Mouse (Mus musculus) retina, postnatal 7 days (tissue): ENCODE measurements around the gene Prokr1.
"Not testable (repeated sequence)": the region's sequence is repeated elsewhere in the genome, so short reads cannot be mapped to it uniquely, and the experiment has no call there.

ENCODE experiments used
- DNase-seq: peaks from one replicate; pipeline ENCODE4 v3.0.0-alpha.2; 2012; ENCODE audit warnings: low read depth, low spot score

Gene Prokr1

DNA sequence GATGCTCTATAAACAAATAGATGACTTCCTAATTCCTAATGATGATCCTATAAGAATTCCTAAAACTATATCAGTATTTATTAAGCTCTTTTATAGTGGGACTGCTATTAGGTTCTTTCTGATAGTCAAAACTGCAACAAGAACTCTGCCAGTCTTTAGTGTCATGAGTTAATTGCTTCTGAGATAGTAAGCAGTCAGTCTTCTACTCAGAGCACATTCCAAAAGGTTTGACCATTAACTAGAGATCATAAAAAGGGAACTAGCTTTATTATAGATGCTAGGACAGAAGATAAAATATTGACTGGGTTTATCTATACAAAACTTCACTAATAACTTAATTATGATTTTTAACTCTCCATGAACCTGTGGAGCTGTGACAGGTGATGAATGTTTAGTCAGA is 18.7 kb downstream of the Prokr1 start:
- DNase-seq = not testable (repeated sequence)

DNA sequence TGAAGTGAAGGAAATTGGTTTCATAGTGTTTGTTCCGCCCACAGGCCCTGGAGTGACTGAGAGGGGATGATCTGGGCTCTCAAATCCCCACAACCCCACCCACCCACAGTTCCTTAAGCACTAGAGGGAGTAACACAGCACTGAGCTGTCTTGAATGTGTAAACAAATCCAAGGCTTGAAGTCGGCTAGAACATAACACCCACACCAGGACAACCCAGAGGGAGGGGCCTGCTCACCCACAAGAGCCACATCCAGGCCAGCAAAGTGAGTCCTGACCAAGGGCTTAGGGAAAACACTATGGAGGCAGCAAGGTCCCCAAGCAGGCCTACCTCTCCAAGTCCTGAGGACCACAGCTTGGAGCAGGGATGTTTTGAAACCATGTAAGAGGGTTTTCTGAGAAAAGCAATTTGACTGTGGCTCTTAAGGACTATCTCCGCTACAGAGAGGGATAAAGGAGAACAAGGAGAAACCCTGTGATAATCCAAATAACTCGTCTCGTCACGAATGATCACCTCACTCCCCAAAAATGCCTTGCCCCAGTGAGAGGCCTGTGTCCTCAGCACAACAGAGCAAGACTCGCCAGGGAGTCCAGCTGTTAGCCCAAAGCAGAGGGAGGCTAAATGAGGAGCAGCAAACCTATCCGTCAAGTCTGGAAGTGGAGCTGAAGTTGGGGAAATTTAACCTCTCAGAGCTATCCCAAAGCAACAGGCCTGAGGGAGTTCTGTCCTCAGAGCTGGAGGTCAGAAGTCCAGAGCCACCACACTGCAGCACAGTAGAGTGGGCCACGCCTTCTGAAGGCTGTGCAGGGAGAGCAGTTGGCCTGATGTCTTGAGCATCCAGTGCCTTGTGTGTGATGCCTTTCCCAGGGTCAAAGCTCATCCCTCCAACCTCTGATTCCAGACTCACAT is 22.6 kb downstream of the Prokr1 start:
- no peak for DNase-seq

DNA sequence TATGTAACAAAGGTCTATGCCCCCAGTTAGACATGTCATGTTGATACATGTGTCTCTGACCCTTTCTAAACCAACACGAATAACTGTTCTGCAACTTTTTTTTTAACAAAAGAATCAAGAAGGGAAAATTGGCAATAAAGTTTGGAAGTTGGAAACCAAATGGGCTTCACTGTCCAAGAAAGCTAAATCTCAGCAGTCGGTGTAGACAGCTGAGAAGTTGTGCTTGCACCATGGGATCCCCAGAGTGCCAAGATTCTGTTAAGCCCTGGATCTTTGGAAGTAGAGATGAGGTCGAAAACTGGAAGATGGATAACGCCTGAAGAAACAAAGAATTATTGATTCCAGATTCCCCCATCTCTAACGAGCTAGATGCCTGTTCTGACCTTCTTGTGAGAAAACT is 25.4 kb downstream of the Prokr1 start:
- no peak for DNase-seq

DNA sequence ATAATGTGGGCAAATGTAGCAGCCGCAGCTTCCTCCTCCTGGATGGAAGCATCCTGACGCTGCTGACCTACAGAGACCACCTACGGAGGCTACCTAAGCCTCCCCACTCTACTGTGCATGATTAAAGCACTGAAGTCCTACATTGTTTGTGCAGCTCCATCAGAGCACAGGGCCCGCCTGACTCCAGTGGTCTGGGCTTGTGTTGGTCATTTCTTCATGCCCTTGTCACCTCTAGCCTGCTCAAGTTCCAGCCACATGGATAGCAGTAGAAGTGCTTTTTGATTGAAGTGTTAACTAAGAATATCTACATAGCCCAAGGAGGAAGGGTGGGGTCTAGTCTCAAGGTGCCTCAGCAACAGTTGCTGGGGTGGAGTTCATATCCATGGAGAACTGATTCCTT is 26.2 kb downstream of the Prokr1 start:
- no peak for DNase-seq

DNA sequence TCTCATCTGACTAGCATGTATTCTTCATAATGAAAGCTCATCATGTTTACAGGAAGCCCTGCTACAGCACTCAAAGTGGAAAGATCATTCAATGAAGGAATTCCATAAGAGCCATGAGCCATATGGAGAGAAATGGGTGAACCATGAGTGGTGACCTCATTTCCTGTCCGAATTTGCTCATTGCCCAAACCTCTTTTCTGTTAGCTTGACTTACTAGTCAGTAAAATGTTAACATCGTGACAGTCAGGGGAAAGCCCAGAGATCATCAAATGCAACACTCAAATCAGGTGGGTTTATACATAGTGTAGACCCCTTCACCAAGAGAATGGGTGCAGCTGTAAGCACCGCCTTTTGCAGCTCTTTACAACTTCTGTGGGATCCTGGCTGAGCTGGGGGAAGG is 36.8 kb downstream of the Prokr1 start:
- no peak for DNase-seq

DNA sequence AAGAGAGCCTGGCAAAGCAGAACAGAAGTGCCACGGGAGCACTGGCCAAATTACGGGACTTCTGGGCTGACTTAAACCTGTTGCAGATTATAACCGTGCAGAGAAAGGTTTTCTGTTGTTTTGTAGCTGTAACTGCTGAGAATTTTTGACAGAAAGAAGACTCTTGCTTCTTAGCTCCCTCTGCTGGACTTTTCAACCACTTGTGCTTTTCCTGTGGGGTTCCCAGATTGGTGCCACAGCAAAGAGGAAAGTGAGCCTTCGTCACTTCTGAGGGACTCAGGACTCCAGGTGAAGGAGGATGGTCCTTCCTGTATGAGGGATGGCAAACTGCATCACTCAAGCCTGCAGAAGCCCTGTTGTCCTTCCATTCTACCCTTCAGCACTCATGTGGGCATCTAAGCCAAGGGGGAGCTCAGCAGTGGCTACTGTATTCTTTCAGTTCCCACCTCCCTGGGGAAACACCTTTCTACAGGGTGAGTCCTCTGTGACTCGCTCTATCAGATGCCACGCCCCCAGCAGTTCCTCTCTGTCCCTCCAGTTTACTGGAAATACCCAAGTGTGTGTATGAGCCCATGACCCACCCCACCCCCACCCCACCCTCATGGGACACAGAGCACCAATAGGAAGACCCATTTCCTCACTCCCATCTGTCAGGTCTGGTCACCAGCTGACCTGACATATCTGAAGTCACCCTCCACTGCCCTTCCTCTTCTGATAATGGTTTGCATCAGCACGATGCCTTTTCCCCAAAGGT is 38.3 kb downstream of the Prokr1 start:
- DNase-seq = no peak

DNA sequence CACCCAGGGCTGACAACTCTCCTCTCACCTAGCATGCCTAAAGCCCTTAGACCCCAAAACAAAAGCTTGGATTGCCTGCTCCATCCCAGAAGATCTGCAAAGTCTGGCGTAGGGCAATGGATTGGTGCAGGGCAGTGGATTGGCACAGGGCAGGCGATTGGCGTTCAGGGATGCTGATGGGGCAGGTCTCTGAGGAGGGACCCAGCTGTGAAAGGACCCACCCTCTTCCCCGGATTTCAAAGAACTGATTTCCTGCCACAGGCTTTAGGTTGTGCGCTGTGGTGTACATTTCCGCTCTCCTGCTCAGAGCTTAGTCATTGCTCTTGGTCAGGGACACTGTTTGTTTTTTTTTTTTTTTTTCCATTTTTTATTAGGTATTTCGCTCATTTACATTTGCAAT is 42.7 kb downstream of the Prokr1 start:
- DNase-seq = no peak

DNA sequence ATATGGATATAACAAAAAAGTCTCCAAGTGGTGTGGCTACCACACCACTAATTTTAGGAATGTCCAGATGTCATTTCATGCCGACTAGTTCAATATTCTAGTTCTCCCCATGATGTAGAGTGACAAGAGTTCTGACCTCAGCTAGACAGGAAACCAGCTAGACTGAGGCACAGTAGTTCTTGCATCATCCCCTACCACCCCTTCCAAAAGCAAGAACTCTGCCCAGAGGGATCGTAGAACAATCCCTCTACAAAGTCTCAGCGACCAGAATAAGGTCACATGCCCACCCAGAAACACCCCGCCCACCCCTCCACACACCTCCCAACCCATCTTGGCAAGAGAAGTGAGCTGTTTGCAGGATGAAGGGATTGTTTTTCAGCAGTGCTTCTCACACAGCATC is 43.1 kb downstream of the Prokr1 start:
- DNase-seq = no peak

DNA sequence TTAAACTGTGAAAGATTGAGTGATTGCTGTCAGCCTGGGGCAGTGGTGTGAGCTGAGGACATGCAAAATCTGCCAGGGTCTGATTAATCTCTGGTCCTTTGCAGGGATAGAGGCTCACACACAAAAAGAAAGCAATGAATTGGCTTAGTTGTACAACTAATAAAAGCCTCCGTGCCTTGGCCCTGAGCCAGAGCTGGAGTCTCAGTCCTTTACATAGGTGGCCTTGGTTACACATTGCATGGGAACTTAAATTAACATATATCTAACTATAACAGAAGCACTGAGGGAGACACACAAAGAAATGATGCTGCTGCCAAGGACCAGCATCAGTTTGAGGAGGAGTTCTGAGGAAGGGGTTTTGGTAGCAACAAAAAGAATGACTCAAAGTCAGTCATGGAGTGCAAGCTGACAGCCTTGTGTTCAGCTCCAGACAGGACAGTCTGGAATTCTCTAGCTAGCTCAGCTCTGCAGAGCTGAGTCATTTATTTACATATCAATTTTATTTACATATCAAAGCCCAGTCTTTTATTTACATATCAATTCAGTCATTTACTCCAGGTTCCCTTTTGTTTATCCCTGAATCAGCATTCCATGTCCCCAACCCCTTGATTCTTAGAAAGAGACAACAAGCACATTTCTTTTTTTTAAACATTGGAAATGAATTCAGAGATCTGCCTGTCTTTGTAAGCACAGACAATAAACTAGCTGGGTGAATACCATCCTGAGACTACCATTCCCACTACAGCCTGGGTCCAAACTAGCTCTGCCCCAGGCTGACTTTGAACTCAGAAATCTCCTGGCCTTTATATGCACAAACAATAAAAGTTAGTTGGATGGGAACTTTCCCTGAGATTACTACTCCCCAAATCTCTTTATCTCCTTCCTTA is 45.0 kb downstream of the Prokr1 start:
- DNase-seq = no peak

DNA sequence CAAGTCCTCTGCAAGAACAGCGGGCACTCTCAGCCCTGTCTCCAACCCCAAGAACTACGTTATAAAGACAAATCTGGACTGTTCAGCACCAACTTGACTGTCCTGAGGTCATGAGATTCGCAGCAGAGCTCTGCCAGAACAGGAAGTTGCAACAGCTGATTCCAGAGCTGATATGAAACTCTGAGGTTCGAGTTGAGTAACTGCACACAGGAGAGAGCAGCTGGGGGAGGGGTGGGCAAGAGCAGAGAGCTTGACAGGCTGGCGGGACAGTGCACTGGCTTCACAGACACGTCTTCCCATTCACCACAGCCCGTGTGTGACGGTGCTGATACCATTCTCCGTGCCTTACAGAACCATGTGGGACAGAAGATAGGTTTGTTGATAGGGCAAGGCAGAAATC is 48.5 kb downstream of the Prokr1 start:
- no peak for DNase-seq

DNA sequence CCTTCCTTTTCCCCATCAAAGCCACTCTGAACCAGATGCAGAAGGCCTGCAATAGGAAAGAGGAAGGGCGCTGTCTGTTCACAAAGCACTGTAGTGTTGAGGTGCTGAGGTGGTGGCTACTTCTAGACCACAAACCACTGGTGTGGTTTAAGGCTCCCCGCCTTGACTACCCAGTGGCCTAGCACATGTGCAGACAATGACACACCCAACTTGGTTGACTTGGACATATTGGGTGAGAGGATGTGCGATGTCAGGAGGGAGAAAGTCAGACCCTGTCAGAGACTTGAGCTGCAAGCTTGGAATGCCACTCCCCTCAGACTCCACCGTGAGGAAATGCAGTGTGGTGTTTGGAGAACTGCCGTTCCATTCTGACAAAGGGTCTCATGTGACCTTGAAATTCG is 49.4 kb downstream of the Prokr1 start:
- no peak for DNase-seq

DNA sequence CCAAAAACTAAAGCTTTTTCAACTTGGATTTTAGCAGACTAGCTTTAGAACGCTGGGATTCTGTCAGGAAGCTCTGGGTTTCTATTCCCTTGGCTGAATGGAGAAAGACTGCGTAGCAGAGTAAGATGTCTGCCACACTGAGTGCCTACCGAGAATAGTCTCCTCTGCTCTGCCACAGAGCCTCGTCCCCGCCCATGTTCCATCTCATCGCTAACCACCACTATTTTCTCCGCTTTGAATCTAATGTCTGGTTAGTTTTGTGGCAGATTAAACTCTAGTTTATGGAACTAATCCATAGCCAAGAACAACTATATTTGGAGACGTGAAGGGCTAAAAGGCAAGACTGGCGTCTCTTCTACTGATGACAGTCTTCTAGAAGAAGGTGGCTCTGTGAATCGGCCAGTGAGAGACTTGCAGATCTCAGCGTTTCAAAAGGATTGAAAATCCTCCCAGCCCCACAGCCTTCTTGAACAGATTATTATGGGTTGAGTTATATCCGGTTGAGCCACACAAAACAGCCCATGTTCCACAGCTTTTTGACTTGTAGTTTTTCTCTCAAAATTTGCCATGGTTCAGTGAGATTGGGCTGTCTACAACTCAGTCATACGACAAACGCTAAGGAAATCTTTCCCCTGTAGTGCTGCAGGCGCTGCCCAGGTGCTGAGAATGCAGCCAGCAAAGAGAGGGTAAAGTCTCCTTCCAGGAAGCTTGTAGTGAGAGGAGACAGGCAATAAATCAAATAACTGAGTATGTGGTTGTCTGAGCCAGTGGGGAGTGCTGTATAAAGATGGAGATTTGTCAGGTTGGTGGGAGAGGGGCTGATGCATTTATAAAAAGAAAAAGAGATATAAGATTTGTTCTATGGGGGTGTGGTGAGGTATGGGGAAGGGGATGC is 51.9 kb downstream of the Prokr1 start:
- no peak for DNase-seq

DNA sequence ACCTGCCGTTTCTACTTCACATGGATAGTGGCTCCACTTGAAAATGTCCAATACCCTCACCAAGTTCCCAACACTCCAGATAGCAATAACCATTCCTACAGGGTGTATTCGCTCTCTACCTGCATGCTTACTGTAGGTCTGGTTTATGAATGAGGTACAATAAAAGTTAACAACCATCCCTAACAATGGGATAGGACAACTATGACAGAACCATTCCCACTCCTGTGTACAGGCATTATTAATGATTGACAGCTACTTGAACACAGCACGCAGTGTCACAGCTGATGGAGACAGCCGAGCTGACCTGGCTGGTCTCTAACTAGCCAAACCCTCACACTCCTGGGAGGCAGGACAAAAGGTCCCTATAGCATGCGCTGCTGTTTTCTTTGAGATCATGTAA is 52.9 kb downstream of the Prokr1 start:
- DNase-seq = no peak

DNA sequence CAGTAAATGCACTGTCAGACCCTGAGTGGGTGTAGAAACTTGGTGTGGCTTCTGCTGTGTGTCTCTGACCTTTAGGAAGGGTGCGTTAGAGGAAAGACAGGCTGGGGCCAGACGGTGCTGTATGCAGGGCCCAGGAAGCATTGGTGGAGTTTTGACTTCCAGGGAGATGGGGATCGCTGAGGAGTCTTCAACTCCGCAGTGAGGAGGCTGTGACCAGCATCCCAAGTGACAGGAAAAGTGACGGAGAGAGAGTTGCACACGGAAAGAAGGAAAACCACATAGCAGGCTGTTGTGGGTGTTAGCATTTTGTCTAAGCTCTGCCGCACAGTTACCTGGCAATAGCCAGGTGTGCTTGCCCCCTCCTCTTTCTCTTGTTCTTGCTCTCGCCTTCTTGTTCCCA is 54.3 kb downstream of the Prokr1 start:
- DNase-seq = no peak

DNA sequence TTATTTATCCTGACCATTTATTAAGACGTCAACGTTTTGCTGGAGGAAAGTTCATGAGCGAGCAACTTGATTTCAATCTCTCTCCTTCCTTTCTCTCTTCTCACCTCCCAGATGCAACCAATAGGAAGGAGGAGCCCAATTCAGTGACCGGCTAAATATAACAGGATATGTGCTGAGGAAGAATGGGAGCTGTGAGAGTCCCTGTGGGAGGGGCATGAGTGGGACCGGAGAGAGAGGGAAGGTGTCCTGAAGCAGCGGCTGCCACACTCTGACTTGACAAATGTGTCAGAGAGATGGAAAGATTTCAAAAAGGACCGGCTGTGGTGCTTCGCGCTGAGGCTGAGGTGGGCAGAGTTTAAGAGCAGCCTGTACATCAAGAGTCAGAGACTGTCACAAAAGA is 54.9 kb downstream of the Prokr1 start:
- DNase-seq = no peak

DNA sequence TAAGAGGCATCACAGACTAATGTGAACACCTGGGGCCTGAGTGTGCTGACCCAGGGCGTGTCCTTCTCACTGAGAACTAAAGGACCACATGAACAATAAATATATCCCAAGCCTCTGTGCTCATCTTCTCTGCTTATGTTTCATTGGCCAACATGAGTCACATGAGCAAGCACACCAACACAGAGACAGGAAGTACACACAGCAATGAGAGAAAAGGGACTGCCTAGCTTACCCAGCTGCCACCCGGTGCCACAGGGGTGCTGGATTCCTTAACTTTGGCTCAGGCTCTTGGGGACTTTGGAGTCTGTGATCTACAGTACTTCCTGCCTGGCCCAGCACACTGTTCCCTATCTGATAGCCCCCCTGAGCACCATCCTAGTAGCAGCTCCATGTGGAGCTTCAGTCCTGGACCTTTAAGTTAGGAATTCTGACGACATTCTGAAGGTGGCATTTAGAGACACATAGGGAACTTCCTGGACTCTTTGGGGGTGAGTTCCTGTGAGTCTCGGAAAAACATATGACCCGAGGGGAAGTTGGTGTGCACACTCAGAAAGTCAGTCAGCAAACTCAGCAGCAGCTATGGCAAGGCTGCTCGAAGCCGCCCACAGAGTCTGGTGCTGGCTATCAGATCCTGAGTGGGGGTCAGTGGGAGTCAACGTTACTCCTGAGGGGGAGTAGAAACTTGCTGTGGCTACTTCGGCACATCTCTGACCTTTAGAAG is 55.5 kb downstream of the Prokr1 start:
- DNase-seq = no peak

DNA sequence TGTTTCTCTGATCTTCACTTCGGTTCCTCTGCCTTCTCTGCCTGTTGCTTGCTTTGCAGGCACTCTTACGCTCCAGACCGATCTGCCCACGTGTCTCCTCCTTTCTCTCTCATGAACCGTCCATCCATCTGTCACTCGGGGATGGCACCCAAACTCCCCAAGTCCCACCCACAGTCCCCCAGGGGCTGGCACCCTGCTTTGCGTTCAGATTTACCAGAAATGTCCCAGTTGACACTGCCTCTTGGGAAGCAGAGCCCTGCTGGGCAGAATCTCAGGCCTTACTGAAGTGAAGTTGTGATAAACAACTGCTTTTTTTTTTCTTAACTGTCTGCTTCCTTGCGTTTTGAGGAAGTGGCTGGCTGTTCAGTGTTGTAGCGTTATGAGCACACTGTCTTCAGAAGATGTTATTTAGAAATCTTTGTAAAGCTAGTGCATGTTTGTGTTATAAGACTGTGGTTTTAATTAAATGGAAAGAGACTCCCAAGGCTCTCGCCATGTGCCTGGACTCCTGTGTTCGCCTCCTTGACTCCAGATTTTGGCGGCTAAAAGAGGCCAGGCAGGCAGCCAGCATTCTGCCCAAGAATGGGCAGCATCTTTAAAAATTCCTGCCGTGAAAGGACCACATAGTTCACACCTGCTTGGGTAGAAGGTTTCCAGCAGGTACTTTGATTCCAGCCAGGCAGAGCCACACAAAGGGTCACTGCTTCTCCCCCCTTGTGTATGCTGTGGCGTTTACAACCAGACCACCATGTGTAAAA is 57.4 kb downstream of the Prokr1 start, which contains the start of gene Arhgap25:
Arhgap25 (minus strand) TSS at position 307 of the 758 bp plus-strand sequence.
- no peak for DNase-seq

DNA sequence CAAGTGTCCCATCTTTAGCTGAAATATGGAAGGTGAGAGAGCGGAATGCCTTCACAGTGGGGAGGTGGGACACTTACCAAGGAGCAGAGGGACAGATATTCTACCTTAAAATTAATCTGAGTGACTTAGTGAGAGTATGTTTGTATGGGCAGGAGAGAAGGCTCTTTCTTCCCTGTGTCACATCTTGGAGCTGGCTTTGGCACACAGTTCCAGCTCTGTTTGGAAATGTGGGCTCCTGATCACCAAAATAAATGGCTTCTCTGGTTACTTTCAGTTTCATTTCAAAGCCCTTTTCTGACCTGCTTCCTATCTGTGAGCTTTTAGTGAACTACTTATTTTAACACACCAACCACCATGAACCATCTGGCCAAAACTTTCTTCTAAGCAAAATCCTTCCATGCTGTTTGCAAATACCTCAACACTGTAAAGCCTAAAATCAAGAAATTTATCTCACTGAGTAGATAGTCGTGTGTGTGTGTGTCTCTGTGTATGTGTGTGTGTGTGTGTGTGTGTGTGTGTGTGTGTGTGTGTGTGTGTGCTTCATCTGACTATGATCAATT is 59.0 kb downstream of the Prokr1 start:
- no peak for DNase-seq

DNA sequence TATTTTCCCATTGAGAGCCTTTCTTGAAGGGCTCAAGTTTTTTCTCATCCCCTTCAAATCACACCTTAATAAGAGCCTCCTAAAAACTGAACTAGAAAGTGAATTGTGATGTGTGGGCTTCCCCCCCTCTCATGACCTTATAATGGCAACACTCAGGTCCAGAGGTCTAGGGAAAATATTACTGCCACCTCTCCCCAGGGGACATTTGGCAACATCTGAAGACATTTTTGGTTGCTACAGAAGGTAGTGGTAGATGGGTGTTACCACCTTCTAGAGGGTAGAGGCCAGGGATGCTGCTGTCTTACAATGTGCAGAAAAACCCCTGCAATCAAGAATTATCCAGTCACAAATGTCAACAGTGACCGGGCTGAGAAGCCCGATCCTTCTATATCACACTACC is 60.2 kb downstream of the Prokr1 start:
- no peak for DNase-seq
